ENCODE assay signal across 7 mouse cellular contexts in genomic region chr12:21899109-21899508, GRCm38 (mm10).
DNase-seq lines count a peak whose midpoint lies in the region.
"Not testable (repeated sequence)": the region's sequence is repeated elsewhere in the genome, so short reads cannot be mapped to it uniquely, and the experiment has no call there.

No protein-coding gene starts in this region.

- peak; percentile 15 for DNase-seq in adrenal gland, adult 2 months
- DNase-seq in adrenal gland, postnatal 36 days, result peak; percentile 3 to 4
- DNase-seq in heart, postnatal 14 days, result peak; percentile 0 to 1
- peak; percentile 0 for DNase-seq in kidney, adult 9 months
- DNase-seq in testis, postnatal 14 days (ENCODE audit: low spot score), result peak; percentile 66
- peak; percentile 14 for DNase-seq in urinary bladder, postnatal 14 days (ENCODE audit: low spot score)
- DNase-seq in yolk sac, embryonic 10.5 days (ENCODE audit: low spot score), result peak; percentile 76

- intact Hi-C loops in heart, postnatal 14 days (cut with DNase I), result not testable (repeated sequence)

Comparison
In these comparisons a context has a peak if more than half of its experiments do, and no peak if none do; other contexts are left out.
1. Peak in every context shown above with its lines: DNase-seq.
2. DNase-seq: peak in every context shown above with its lines; median percentile 76 in yolk sac, embryonic 10.5 days; 66 in testis, postnatal 14 days; 15 in adrenal gland, adult 2 months; 14 in urinary bladder, postnatal 14 days; 4 in adrenal gland, postnatal 36 days; 0 in heart, postnatal 14 days; 0 in kidney, adult 9 months.